Mouse (Mus musculus) colon, adult 2 months (tissue): ENCODE results near the gene Ano8. TPM values are rescaled to one million over a fixed set of nuclear protein-coding genes. Genes with fewer than 3 reads are reported as not detected.

Source experiments
- polyA plus RNA-seq: library from polyadenylated mRNA; depleted of rRNA; stranded (reverse); fragments of >200 nt; gene quantifications from 2 replicates; pipeline ENCODE4 v1.2.3, GENCODE M21; 2012; rRNA removed

Ano8 gene
- 26.9 and 33.6 TPM in 2 replicates for polyA plus RNA-seq

GRCm38 (mm10) chr8:71485142-71486135 lies at the start of gene Ano8:
Ano8 (minus strand) TSS chr8:71485963.

DNA sequence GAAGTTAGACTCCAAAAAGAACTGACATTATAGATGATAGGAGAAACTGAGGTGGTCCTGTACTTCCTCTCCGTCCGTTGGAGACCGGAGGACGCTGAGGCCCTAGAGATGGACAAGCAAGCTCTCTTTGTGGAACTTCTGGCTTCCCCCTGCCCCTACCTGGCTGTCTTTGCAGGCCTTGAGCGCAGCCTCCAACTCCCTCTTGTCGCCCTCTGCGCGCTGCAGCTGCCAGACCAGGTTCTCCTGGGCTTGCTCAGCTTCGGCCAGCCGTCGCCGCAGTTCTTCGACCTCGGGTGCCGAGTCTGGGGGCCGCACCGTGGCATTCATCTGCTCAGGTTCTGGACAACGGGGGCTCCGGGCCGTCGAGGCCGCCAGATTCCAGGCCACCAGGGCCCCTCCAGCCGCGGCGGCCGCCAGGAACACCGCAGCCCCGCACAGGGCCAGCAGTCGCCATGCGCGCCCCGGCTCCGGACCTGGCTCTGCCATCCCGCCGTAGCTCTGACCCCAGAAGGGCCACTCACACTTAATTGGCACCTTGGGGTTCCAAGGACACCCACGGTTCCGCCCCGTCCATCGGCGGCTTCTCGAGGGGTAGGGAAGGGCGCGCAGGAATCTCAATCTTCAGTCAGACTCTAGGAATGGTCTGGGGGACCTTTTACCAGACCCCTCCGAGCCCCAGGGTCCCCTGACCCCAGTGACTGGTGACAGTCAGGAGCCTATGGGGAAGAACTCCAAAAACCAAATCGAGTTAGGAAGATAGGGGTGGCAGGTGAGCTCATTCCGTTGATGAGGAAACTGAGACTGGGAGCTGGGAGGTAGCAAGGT lies 39.7 kb upstream of the Ano8 start, which contains the start of gene Ccdc194:
Gene Ccdc194, minus strand, starts transcription at position 486 of the 825 bp plus-strand sequence.

DNA sequence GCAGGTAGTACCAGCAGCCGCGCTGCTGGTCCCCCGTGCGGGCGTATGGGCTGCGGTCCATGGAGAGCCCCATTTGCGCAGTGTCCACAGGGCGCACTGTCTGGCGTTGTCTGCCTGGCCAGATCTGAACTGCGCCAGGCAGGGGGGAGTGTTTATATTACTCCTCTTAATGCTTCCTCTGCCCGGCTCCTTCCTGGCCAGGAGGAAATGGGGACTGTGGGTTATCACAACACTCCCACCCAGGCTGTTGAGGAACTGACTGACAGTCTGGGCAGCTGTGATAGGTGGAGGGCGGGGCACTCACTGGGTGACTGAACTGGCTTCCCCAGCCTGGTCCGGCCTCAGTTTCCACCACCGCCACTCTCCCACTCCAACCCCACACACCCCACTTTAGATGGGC lies 25.9 kb upstream of the Ano8 start, which contains the start of gene Plvap:
Gene Plvap, minus strand, starts transcription at position 109 of the 400 bp plus-strand sequence.

GRCm38 (mm10) chr8:71487691-71488445 lies 2.1 kb upstream of the Ano8 start, which contains the start of gene Gtpbp3:
Gtpbp3 (plus strand) TSS chr8:71488103.

DNA sequence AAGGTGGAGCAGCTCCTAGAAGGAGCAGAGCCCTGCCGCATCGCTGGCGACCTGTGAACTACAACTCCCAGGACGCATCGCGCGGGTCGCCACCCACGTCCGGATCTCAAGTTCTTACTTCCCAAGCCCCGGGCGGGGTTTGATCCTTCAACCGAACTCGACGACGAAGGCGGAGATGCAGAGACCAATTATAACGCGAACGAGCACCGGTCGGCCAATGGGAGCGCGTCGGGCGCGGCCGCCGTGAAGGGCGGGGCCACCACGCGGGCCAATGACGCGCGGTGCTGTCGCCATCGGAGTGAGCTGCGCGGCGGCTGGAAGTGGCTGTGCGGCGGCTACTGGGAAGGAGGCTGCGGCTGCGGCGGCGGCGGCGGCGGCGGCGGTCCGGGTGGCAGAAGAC lies 16.8 kb downstream of the Ano8 start, which contains the start of gene Dda1:
Gene Dda1, plus strand, starts transcription at position 284 of the 400 bp plus-strand sequence.

GRCm38 (mm10) chr8:71464513-71465500 lies 21.0 kb downstream of the Ano8 start, which contains the start of gene Mrpl34:
Mrpl34 (plus strand) TSS chr8:71464959.

DNA sequence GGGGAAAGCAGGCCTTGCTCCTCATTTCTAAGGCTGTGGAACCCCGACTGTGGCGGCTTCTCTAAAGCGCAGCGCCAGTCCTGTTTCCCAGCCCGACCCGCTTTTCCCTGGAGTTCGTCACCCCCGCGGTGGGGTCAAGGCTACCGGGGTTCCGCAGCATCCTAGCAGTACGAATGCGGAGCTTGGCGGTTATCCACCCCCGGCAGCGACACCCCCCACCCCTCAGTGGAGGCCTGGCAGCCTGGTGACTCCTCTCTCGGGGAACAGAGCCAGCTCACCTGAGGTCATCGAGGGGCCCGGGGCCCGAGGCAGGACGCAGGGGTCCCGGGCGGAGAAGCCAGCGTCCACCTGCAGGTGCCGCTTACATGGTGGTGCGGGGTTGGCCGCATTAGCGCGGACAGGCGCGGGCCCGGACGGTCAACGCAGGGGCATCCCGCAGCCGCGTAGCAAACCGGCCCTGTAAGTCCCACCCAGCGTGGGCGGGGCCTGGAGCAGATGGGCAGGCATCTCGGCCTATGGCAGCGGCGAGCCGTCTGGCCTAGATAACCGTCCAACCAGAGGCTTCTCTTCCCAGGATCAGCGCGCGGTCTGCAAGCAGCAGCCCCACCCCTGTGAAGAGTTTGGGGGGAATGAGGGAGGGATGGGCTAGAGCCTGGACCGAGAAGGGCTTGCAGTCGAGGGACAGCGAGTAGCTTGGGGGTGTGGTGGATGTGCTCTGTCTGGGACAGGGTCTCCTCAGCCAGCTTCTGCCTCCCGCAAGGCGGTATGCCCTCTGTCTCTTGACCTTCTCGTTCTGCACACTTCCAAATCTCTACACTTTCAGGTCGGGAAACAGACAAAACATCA lies 22.4 kb downstream of the Ano8 start, which contains the start of gene Abhd8:
Gene Abhd8, minus strand, starts transcription at position 468 of the 846 bp plus-strand sequence.

Other genes with a start within 250 kb of the Ano8 start
- gene Myo9b, start 213.2 kb downstream of the Ano8 start, polyA plus RNA-seq: 22.6 and 30.1 TPM in 2 replicates
- gene Haus8, start 213.0 kb downstream of the Ano8 start, polyA plus RNA-seq: 8.7 and 9.1 TPM in 2 replicates
- gene Use1, start 119.1 kb downstream of the Ano8 start, polyA plus RNA-seq: 119 and 126 TPM in 2 replicates
- 27.3 and 51.2 TPM in 2 replicates for gene Ocel1, start 114.7 kb downstream of the Ano8 start, polyA plus RNA-seq
- gene Nr2f6, start 104.0 kb downstream of the Ano8 start, polyA plus RNA-seq: 411 and 497 TPM in 2 replicates
- gene Ushbp1, start 90.2 kb downstream of the Ano8 start, polyA plus RNA-seq: 9.9 and 11.4 TPM in 2 replicates
- 137 and 140 TPM in 2 replicates for gene Babam1, start 89.1 kb downstream of the Ano8 start, polyA plus RNA-seq
- gene Ankle1, start 80.0 kb downstream of the Ano8 start, polyA plus RNA-seq: 20.1 and 26.5 TPM in 2 replicates
- gene Abhd8, start 22.3 kb downstream of the Ano8 start, polyA plus RNA-seq: 48.1 and 60.2 TPM in 2 replicates
- 177 and 193 TPM in 2 replicates for gene Mrpl34, start 21.0 kb downstream of the Ano8 start, polyA plus RNA-seq
- 91.4 and 116 TPM in 2 replicates for gene Dda1, start 16.8 kb downstream of the Ano8 start, polyA plus RNA-seq
- 41.9 and 45.0 TPM in 2 replicates for gene Gtpbp3, start 2.1 kb upstream of the Ano8 start, polyA plus RNA-seq
- 241 and 256 TPM in 2 replicates for gene Plvap, start 25.8 kb upstream of the Ano8 start, polyA plus RNA-seq
- not detected in 2 replicates for gene Ccdc194, start 39.7 kb upstream of the Ano8 start, polyA plus RNA-seq
- 152 and 173 TPM in 2 replicates for gene Bst2, start 51.5 kb upstream of the Ano8 start, polyA plus RNA-seq
- gene Mvb12a, start 57.0 kb upstream of the Ano8 start, polyA plus RNA-seq: 211 and 221 TPM in 2 replicates
- 0.60 and 1.3 TPM in 2 replicates for gene Tmem221, start 72.9 kb upstream of the Ano8 start, polyA plus RNA-seq
- gene Nxnl1, start 80.6 kb upstream of the Ano8 start, polyA plus RNA-seq: not detected in 2 replicates
- gene Slc27a1, start 82.9 kb upstream of the Ano8 start, polyA plus RNA-seq: 99.3 and 110 TPM in 2 replicates
- gene Pgls, start 106.2 kb upstream of the Ano8 start, polyA plus RNA-seq: 232 and 268 TPM in 2 replicates
- 6.0 and 7.6 TPM in 2 replicates for gene Fam129c, start 111.7 kb upstream of the Ano8 start, polyA plus RNA-seq
- 120 and 129 TPM in 2 replicates for gene Colgalt1, start 125.0 kb upstream of the Ano8 start, polyA plus RNA-seq
- 2.2 and 3.2 TPM in 2 replicates for gene Unc13a, start 185.8 kb upstream of the Ano8 start, polyA plus RNA-seq
- 18.7 and 23.3 TPM in 2 replicates for gene Jak3, start 190.3 kb upstream of the Ano8 start, polyA plus RNA-seq
- 11.6 and 16.8 TPM in 2 replicates for gene Insl3, start 203.3 kb upstream of the Ano8 start, polyA plus RNA-seq
- 298 and 338 TPM in 2 replicates for gene B3gnt3, start 215.8 kb upstream of the Ano8 start, polyA plus RNA-seq
- gene Fcho1, start 239.8 kb upstream of the Ano8 start, polyA plus RNA-seq: 32.7 and 32.9 TPM in 2 replicates